Mouse (Mus musculus) adrenal gland, postnatal 4 days (tissue): Measurements from ENCODE around the gene Trim5. TPM values are rescaled to one million over a fixed set of nuclear protein-coding genes. Genes with fewer than 3 reads are reported as not detected.
"Not testable (repeated sequence)": the region's sequence is repeated elsewhere in the genome, so short reads cannot be mapped to it uniquely, and the experiment has no call there.

ENCODE experiments used
- DNase-seq, 2 experiments: peaks; one replicate each; pipeline ENCODE4 v3.0.0; 2021 to 2022; ENCODE audit warnings: low spot score in 2 of 2, mixed read lengths in 2 of 2
- long read RNA-seq, 2 experiments: library from polyadenylated mRNA; stranded (forward); transcript quantifications; one replicate each; pipeline ENCODE4 v2.0.0; 2021
- total RNA-seq, 2 experiments: library from RNA; stranded (reverse); gene quantifications; 2 replicates each; pipeline ENCODE4 v1.2.3; 2021

The Trim5 gene
- 1 to 10 TPM; 6.7 to 7.5 TPM for total RNA-seq
- long read RNA-seq, experiment 1, partial matches to known transcripts: 0 of 1 reads
- long read RNA-seq, experiment 1, other reads (novel, unspliced or antisense): 1 of 1 reads
- long read RNA-seq, experiment 2, partial matches to known transcripts: 1 of 2 reads
- long read RNA-seq, experiment 2, other reads (novel, unspliced or antisense): 1 of 2 reads

- not testable (repeated sequence) for DNase-seq
These were observed at the start of gene Trim5 for GRCm38 (mm10) chr7:104287576-104288443. TSS of gene Trim5 (minus strand) at chr7:104288094.

- DNase-seq: not testable (repeated sequence)
These were observed 47.7 kb upstream of the Trim5 start for GRCm38 (mm10) chr7:104335547-104335946.

DNA sequence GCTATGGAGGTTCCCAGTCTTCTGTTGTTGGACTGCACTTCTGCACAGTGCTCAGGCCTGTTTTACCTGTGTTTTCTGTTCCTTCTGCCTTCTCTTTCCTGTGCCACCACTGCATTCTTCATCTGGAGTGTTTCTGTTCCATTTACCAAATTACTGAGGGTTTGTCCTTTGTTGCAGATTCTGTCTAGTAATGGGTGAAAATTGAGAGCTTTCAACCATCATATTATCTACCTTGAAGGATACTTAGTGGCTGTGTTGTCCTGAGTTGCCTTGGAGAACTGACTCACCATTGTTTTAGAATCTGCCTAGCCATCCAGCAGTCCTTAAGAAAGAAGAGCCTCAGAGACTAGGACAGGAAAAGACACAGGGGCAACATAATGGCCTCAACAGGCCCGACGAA, 41.3 kb upstream of the Trim5 start, which contains the start of gene Trim34b:
Gene Trim34b, plus strand, starts transcription at position 301 of the 400 bp plus-strand sequence.
- not testable (repeated sequence) for DNase-seq

GRCm38 (mm10) chr7:104322028-104322427, 34.1 kb upstream of the Trim5 start:
- no peak for DNase-seq

DNA sequence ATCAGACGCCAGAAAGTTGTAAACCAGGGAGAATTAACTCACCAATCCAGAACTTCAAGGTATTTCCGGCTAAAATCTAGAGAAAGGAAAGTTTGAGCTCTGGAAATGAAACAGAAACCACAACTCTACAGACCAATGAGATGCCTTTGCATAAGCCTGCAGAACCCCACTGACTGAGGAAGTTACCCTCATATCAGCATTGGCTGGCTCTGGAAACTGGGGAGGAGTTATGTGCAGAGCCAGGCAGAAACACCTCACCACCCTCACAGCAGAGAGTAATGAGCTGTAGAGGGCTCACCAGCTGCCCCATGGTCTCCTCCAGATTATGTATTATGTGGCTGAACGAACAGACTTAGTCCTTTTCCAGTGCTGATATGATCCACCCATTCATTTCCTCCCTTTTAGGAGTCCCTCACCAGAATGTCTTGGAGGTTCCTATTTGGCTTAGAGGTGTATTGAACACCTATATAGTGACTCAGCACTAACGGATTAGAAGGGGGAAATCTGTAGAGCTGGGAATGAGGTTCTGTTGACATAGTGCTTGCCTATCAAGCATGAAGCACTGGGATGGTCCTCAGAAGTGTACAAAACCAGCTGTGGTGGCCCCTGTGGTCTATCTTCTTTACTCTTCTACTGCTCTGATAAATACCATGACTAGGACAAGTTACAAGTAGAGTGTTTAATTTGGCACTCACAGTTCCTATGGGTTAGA, 27.6 kb upstream of the Trim5 start, which contains the start of gene Trim12a:
Gene Trim12a, minus strand, starts transcription at position 98 of the 712 bp plus-strand sequence.
- DNase-seq: not testable (repeated sequence)

- no peak for DNase-seq
These were observed 27.0 kb upstream of the Trim5 start for GRCm38 (mm10) chr7:104314796-104315353.

- DNase-seq: no peak
These were observed 3.9 kb upstream of the Trim5 start for GRCm38 (mm10) chr7:104291638-104292400.

- DNase-seq: no peak
These were observed 2.7 kb upstream of the Trim5 start for GRCm38 (mm10) chr7:104290641-104291040.

DNA sequence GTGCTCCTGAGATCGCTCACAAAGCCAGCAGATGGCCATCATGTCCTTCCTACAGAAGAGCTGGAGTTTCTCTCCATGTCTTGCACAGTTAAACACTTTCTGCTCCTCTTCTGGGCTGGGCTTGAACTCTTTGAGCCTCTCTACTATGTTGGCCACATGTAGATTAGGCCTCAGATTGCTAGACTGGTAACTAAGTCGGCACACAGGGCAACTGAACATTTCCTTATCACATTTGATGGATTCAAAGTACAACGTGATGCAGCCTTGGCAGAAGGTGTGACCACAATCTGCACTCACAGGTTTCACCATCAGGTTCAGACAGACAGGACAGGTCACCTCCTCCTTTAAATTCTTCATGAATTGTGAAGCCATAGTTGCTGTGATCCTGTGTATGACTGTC, 8.5 kb downstream of the Trim5 start:
- not testable (repeated sequence) for DNase-seq

- not testable (repeated sequence) for DNase-seq
These were observed 22.6 kb downstream of the Trim5 start for GRCm38 (mm10) chr7:104265335-104265734.

- not testable (repeated sequence) for DNase-seq
These were observed 27.5 kb downstream of the Trim5 start for GRCm38 (mm10) chr7:104260380-104260779.

DNA sequence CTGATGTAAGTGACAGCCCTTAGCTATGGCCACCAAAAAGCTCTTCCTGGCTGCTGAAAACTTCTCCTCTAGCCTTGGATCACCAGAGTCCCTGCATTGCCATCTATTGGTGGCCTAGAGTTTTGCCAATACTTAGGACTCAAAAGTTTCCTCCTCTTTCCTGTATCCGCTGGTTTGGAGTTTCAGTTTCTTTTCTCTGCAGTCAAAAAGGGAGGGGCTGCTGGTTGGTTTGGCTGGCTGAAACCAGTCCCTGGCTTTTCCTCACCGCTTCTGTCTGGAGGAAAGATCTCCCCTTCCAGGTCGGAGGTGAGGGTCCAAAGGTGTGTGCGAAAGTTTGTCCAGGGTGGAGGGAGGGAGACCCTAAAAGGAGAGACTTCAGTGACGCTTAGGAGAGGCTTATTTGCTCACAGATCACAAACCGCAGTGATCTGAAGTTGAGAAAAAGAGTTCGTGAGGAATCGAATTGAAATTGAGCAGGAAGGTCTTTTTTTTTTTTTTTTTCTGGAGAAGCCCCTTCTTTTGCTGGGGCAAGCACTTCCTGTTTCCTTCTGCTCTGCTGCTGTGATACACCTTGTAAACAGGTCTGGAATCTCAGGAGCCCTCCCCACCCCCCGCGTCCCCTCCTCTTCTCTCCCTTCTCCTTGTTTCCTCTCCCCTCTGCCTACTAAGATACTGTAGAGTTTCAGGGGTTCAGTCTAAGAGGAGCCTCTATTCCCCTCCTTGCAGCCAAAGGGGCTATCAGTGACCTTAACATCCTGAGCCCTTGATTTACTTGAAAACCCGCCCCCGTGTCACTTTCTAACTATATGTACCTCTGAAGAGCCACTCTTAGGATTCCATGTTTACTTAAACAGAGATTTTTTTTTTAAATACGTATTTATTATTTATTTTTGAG, 43.4 kb downstream of the Trim5 start, which contains the start of gene Trim34a:
Gene Trim34a, plus strand, starts transcription at position 171 of the 895 bp plus-strand sequence.
- DNase-seq: peak; percentile 7 to 29

DNA sequence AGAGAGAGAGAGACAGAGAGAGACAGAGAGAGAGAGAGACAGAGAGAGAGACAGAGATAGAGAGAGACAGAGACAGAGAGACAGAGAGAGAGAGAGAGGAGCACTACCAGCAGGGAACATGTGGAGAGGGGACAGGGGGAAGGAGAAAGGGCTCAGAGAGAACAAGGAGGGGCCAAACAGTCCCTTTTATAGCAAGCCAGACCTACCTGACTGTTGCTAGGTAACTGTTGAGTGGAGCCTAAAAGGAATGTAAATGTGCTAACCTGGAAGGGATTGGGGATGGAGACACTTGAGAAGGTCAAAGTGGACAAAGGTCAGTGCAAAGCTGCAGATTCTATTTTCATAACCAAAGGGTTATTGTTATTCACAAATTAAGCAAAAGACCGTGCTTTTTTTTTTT, 44.3 kb downstream of the Trim5 start:
- no peak for DNase-seq

- DNase-seq: no peak
These were observed 47.0 kb downstream of the Trim5 start for GRCm38 (mm10) chr7:104240857-104241256.

DNA sequence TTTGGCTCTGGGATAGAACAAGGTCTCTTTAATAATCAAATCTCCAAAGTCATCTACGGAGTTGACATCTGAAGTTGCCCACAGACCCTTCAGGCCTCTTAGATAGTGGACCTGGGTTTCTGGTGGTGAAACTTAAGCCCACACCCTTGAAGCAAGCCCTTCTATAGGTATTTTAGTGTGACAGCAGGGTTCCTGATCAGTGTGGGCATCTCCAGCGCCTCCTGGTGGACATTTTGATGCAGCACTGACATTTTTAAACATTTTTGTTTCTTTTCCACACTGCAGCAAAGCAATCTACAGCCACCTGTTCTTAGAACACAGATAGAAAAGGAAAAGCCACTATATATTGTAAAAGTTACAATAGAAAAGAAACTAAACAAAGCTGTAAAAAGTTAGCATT, 56.7 kb downstream of the Trim5 start:
- no peak for DNase-seq

DNA sequence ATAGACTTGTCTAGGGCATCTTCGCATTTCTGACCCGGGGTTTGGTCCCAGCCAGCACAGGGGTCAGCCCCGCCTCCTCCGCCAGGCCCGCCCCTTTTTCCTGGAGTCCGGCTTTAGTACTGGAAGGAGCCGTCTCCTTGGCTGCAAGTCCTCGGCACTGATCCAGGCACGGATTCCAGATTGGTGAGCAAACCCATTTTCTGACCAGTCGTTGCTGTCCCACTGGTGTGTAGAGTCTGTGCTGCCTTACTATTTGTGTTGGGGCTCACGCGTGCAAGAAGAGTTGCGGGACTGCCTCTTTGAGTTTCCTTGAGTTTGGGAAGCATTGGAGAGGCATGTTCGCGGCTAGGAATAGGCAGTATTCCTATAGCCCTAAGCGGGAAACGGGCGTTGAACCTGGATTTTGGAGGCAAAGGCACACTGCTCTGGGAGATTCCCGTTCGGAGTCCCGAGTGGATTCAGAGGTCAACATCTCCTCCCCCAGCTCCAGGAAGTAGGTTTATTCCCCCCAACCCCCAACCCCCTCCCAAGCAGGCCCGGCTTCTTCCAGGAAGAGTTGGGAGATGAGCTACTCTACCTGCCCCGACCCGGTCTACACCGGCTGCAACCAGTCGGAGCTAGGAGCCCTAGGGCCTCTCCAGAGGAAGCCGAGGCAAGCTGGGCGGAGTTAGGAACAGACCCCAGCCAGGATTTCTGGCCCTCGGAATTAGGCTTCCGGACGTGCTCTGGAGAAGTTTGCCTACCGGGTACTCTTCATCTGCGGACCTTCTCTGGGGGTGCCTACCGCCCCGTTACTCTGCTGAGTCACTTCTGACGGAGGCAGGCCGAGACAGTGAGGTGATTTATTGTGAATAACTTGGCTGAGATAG, 69.0 kb downstream of the Trim5 start, which contains the start of gene Trim6:
Gene Trim6, plus strand, starts transcription at position 93 of the 869 bp plus-strand sequence.
- peak; percentile 18 to 64 for DNase-seq

DNA sequence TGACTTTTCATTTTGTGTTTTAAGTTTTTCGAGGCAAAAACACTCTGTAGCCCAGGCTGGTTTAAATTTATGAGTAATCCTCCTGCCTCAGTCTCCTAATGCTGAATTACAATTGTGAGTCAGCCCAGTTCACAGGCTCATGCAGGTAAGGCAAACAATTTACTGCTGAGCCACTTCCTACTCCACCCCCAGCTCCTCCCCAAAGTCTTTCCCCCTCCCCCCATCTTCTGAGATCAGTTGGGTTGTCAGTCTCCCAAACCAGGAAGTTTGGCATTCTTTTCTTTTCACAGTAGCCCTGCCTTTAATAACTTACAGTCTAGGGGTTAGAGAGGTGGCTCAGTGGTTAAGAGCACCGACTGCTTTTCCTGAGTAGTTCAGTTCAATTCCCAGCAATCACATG, 70.0 kb downstream of the Trim5 start:
- DNase-seq: no peak

GRCm38 (mm10) chr7:104216011-104216535, 71.8 kb downstream of the Trim5 start:
- no peak for DNase-seq
